Mouse (Mus musculus): Measurements from ENCODE around the gene Zbtb6.

Zbtb6 gene

DNA sequence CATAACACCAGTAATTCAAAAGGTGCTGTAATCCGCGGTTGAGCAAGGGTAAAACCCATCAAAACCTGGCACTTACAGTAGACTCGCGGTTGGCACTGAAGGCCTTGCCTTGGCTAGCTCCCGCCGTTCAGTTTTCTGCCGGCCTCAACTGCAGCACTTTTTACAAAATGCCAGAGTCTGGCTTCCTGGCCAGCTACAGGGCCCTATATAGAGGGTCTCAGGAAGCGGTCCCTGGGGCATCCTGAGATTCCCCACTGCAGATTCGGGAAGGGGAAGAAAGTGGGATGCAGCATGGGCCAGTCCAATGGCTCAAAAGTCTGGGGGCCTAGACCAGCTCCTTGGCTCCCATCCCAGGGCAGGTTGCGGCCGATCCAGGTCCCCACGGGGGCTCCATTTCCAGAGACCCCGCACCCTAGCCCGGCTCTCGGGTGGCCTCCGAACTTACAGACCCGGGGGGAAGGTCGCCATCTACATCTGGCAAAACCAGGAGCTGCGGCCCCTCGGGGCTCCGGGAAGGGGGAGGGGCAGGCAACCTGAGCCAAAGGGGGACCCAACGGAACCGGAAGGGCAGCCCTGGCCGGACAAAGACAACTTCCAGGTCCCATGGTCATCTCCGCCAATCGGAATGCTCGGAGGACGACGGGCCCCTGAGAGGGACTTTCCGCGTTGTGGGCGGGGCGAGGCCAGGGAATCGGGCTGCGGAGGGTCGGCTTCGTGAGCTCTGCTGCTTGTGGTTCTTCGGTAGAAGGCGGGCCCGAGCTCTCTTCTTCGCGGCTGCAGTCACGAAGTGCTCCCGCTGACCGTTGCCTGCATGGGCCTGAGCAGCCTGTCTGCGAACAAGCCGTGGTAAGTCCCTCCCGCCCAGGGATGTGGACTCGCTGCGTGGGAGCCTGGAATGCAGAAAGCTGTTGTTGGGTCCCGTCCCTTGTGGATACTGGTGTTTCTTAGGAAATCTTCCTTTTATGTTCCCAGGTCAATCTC lies at the start of gene Zbtb6, which contains the start of the genes Zbtb26 and Rabgap1:
Gene Zbtb6 (minus strand): TSS at position 561 of the 981 bp plus-strand sequence.
Gene Zbtb26 (minus strand): TSS at position 525 of the 981 bp plus-strand sequence.
Gene Rabgap1 (plus strand): TSS at position 669 of the 981 bp plus-strand sequence.
- DNase-seq (ENCODE audit: low read depth, low spot score), result peak; percentile 98

DNA sequence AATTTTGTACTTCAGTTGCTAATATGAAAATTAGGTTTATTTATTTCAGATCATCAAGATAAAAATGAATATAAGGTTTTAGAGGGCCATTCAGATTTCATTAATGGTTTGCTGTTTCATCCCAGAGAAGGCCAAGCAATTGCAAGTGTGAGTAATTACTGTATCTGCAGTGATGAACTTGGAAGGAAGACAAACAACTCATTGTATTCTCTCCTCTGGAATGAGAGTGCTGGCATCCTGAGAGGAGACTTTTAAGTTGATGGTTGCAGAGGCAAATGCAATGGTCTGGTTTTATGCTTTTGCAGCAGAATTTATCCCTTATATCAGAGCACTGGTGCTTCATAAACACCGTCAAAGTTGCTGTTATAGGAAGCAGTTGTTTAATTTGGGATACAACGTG lies 46.0 kb upstream of the Zbtb6 start:
- DNase-seq (ENCODE audit: low read depth, low spot score), result peak; percentile 12

DNA sequence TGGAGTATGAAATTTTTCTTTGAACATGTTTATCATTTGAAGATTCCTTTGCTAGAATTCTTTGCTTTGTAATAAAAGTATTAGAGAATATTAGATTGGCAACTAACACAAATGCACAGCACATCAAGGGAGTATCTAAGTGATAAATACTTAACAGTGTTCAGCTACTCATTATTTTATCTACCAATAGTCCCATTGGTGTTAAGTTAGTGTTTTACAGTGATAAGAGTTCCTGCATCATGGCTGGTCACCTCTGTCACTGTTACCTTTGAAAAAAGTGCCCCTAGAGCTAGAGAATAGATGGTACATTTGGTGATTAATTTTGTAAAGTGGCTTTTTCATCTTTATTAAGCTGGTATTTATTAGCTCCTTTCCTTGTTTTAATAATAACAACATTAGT lies 43.4 kb upstream of the Zbtb6 start:
- no peak for DNase-seq (ENCODE audit: low read depth, low spot score)

DNA sequence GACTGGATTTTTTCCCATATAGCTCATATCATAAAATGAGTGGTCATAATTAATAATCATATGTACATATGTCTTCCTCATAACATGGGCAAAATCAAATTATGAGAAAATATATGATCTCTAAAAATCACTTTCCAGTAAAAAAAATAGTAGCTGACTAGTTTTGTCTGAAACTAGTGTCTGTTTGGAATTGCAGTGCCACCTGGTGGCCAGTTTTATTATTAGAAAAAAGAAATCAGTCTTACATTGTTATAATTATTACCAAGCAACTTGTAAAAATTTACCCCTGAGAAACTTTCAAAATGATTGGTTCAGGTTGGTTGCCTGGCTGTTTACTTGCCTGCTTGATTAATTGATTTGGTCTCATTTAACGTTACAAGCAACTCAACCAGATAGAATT lies 42.4 kb upstream of the Zbtb6 start:
- peak; percentile 67 for DNase-seq (ENCODE audit: low read depth, low spot score)

DNA sequence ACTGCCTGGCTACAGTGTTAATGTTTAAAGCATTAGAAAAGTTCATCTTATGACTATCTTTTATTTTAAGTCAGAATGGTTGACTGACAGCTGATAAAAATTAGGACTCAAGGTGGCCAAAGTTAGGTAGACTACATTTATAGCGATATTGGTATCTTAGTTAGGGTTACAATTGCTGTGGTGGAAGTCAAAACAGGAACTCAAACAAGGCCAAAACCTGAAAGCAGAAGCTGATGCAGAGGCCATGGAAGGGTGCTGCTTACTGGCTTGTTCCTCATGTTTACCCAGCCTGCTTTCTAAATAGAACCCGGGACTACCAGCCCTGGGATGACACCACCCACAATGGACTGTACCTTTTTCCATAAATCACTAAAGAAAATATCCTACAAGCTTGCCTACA lies 41.2 kb upstream of the Zbtb6 start:
- no peak for DNase-seq (ENCODE audit: low read depth, low spot score)

DNA sequence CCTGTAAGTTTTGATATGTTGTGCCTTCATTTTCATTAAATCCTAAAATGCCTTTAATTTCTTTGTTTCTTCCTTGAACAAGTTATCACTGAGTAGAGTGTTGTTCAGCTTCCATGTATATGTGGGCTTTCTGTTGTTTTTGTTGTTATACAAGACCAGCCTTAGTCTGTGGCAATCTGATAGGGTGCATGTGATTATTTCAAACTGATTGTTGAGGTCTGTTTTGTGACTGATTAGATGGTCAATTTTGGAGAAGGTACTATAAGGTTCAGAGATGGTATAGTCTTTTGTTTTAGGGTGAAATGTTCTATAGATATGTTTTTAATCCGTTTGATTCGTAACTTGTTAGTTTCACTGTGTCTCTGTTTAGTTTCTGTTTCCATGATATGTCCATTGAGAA lies 37.1 kb upstream of the Zbtb6 start:
- no peak for DNase-seq (ENCODE audit: low read depth, low spot score)

DNA sequence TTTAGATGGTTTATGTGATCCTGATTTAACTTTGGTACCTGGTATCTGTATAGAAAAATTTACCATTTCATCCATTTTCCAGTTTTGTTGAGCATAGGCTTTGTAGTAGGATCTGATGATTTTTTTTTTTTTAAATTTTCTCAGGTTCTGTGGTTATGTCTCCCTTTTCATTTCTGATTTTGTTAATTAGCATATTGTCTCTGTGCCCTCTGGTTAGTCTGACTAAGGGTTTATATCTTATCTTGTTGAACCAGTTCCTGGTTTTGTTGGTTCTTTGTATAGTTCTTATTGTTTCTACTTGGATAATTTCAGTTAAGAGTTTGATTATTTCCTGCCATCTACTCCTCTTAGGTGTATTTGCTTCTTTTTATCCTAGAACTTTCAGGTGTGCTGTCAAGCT lies 36.6 kb upstream of the Zbtb6 start:
- no peak for DNase-seq (ENCODE audit: low read depth, low spot score)

DNA sequence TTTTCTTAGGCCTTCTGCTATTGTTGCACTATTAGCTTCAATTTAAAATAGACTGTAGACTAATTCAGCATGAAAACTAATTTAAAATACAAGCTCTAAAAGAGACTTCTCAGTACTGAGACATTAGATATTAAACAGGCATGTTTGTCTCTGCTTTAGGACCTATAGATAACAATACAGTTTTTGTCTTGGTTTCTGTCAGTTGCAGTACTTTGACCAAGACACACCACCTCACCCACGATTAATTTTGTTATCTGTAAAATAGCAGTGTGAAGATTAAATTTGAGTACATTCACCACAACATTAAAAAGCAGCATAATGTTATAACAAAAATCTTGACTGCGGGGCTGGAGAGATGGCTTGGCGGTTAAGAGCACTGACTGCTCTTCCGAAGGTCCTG lies 23.3 kb upstream of the Zbtb6 start:
- DNase-seq (ENCODE audit: low read depth, low spot score), result no peak

DNA sequence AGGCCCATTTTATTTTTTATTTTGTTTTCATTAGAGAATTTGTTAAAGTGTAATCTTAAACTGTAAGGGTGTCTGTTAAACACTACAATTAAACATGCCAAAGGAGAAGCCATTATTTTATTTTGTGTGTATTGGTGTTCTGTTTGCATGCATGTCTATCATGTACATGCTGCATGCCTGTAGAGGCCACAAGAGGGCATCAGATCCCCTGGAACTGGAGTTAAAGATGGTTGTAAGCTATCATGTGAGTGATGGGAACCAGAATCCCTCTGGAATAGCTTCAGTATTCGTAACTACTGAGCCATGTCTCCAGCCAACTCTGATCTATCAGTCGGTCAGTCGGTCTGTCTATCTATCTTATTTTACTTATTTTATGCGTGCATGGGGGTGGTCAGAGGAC lies 17.7 kb upstream of the Zbtb6 start:
- no peak for DNase-seq (ENCODE audit: low read depth, low spot score)

DNA sequence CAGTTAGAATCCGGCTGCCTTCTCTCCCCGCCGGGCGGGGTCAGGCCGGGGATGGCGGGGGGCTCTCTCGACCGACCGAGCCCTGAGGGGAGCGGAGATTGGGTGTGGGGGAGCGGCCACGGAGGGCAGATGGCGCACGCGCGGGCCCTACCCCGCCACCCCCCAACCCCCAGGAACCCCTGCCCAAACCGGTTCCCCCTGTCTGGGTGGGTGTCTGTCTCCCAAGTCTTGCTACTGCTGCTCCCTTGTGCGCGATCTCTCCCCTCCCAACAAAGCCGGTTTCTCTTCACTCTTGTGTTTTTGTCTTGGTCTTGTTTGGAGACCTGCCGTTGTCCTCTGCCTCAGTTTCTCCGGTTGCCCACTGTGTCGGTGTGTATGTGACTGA lies 9.4 kb upstream of the Zbtb6 start:
- DNase-seq (ENCODE audit: low read depth, low spot score), result no peak

DNA sequence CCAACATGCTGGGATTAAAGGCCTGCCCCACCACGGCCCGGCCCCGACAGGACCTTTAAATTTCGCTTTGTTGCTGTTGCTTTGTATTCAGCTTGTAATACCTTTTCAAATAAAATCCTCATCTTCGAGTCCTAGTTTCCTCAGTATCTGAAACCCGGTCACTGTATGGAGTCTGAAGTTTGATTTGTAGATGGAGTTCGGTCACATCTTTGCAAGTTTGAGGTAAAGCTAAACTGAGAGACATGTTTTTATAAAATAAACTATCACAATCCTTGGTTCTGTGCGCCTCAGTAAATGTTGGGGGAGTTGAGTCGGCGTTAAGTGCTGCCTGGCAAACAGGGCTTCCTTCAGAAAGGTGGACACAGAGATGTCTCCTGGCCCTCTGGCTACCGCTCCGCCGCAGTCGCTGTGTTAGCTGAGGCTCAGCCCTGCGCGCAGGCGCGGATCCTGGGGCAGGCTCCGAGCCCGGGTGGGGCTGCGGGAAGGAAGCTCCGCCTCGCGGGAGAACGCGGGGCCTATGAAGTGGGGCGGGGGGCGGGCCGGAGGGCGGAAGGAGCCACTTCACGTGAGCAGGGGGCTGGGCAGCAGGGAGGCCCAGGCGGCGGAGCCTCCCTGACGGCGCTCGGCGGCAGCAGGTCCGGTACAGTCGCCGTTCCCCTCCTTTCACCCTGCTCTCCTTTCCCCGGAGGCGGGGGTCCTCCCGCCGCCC lies 8.8 kb upstream of the Zbtb6 start:
- peak; percentile 98 for DNase-seq (ENCODE audit: low read depth, low spot score)

DNA sequence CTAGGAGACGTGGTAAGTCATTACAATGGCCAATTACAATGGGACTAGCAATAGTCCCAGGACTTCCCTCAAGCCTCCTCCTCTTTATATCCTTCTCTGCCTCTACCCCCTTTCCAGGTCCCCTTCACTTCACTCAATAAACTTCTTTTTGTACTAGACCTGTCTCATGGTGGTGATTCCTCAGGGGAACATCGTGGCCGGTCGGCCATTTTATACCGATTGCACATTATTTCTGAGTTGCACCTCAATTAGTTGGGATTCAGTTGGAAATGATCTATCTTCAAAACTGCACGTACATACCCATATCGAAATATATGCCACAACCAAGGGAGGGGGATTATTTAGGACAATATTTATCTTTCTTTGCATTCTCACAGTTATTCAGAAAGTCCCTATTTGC lies 11.4 kb downstream of the Zbtb6 start:
- DNase-seq (ENCODE audit: low read depth, low spot score), result no peak

DNA sequence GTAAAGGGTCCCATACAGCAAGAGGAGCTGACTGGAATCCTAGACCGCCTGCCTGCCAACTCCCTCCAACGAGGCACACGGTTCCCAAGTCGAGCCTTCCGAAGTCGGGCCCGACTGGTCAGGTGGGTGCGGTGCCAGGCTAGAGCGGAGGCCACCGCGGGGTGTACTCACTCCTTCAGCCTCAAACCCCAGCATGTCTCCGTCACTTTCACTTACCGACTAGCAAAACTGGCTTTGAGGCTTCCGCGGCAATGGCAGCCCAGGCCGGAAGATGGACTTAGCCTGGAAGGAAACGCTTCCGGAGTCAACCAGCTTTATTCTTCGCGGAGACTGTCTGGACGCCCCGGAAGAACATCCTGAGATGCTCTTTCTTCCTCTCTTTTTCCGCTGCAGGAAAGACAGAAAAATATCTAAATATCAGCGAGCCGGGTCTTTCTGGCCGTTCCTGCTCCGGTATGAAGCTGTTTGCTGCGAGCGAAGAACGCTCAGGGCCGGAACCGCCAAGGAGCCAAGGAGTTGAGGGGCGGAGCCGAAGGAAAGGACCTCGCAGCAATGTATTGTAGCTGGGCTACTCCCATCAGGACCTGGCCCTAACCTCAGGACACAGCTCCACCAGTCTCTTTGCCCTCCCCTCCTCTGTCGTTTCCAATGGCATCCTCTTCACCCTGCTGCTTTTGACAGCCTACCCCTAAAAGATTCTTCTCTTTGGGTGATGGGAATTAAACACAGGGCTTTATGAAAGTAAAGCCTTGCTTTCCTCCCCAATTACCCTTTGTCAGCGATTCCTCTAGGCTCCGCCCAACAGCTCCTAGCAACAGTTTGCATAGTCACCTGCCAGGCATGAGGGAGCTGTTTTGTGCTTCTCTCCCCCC lies 12.1 kb downstream of the Zbtb6 start:
- DNase-seq (ENCODE audit: low read depth, low spot score), result peak; percentile 96

DNA sequence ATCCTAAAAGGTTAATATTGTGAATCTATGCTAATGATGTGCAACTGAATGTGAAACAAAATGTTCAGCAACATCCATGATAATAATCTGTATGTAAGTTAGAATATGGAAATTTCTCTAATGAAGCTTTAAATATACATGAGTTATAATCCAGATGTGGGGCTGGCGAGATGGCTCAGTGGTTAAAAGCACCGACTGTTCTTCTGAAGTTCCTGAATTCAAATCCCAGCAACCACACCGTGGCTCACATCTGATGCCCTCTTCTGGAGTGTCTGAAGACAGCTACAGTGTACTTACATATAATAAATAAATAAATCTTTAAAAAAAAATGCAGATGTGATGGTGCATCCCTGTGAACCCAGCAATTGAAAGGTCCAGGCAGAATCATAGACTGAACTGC lies 19.3 kb downstream of the Zbtb6 start:
- peak; percentile 19 for DNase-seq (ENCODE audit: low read depth, low spot score)

DNA sequence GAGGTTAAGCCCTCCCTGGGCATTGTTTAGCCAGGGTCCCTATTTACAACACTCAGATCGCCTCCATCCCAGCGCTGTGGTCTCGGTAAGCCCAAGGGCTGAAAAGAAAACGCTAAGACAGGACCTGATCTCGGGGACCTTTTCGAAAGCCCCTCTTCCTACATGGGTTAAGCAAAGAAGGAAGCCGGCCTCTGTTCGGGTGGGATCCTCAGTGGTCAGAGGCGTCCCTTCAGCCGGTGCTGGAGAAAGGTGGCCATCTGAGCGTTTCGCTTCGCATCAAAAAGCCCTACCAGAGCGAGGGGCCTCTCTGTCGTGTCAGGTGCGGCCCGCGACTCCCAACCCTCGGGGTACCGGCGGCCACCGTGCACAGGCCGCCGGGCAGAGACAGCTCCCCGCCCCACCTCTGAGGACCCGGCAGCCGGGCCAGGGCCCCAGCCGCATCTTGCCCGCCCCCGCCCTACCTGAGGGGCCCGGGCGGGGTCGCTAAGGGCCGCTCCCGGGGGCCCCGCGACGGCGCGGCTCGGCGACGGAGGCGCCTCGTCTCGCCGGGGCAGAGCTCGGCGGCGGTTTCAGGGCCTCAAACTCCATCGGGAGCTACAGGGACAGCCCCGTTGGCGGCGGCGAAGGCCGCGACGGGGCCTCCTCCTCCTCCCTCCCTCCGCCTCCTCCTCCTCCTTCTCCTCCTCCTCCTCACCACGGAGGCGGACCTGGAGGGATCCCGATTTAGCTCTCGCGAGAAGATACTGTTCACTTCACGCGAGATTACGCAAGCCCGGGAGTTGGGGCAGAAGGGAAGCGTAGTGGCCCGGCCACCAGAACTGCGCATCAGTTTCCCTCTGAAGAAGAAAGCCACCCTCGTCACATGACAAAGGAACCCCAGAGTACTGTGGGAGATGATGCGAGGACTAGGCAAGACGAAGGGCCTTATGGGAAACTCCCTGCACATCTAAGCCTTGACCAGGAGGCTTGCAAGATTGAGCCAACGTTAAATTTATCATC lies 20.4 kb downstream of the Zbtb6 start, which contains the start of gene Rc3h2:
Gene Rc3h2 (minus strand): TSS at position 598 of the 999 bp plus-strand sequence.
- DNase-seq (ENCODE audit: low read depth, low spot score), result peak; percentile 99

DNA sequence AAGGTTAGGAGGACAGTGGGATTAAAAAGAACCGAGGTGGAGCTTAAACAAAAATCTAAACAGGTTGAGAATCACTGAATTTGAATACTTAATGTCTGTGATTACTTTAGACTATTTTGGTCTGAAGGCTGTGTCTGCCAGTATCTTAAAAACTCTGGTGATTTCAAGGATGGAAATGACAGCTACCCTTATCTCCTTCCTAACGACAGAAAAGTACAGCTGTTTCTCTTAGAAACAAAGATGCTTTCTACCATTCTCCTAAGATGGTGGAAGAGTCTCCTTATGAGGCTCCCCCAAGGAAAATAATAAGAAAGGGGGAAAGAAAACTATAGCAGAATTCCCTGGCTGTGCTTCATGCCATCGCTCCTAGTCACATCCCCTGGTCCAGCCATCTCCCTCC lies 21.1 kb downstream of the Zbtb6 start:
- DNase-seq (ENCODE audit: low read depth, low spot score), result no peak

DNA sequence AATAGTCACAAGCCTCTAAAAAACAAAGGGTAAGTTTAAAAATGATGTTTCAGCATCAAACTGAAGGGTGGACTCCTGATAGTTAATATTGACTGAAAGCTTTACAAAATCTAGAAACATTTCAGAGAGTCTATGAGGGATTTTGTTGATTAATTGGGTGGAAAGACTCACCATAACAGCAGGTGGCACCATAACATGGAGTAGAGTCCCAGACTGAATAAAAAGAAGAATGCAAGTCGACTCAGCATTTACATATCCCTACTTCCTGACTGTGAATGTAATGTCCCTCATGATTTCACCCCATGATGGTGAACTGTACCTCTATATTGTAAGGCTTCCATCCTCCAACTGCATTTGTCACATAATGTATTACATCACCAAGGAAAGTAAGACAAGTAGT lies 47.4 kb downstream of the Zbtb6 start:
- peak; percentile 20 for DNase-seq (ENCODE audit: low read depth, low spot score)

DNA sequence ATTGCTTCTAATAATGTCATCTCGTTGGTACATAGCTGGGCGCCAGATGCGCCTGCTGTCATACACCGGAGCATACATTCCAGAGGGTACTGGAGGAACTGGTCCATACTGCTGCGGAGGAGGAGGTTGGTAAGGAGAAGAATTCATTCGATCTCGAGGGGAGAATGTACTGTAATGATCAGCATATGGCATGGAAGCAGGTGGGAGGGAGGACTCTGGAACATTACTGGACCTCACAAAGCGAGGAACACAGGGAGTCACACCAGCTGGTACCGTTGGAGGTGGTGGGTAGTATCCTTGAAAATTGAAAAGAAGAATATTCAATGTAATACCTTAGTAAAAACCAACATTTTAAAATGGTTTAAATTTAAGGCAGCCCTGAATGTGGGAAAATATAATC lies 60.0 kb downstream of the Zbtb6 start:
- DNase-seq (ENCODE audit: low read depth, low spot score), result peak; percentile 60

DNA sequence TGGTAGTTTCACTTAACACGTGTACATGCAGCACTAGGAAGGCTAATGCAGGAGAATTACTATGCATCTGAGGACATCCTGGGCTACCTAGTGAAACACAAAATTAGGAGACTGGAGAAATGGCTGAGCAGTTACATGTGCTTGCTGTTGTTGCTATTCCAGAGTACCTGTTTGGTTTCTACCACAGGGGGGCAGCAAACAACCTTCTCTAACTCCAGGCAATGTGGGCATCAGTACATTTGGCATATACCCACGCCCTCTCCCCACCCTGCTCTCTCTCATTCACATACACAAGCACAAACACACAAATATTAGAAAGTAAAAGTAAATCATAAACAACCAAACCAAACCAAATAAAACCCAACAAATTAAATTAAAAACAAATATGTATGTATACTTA lies 62.8 kb downstream of the Zbtb6 start:
- peak; percentile 81 for DNase-seq (ENCODE audit: low read depth, low spot score)

DNA sequence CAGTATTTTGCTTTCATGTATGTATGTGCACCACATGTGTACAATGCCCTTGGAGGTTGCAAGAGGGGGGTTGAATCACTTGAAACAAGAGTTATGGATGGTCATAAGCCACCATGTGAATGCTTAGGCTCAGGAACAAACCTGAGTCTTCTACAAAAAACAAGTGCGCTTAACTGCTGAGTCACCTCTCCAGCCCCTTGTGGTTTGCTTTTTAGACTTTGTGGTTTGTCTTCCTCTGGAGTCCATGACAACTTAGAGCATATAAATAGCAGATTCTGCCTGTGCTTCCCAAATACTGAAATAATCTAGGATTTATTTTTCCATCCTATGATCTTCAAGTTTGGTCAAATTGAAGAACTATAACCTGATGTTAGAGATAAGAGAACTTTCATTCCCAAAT lies 67.0 kb downstream of the Zbtb6 start:
- DNase-seq (ENCODE audit: low read depth, low spot score), result no peak
